Mouse (Mus musculus) CH12.LX (cell line): ENCODE results near the gene Astl. TPM values are rescaled to one million over a fixed set of nuclear protein-coding genes. Genes with fewer than 3 reads are reported as not detected.

ENCODE experiments used
- DNase-seq: peaks from one replicate; pipeline ENCODE4 v3.0.0-alpha.2; 2013; ENCODE audit errors: extremely low read depth
- H3K27ac ChIP-seq: 2 replicates; pipeline ENCODE4 v1.5.1; 2012; ENCODE audit warnings: low read depth, mild to moderate bottlenecking, control low read depth, moderate library complexity; ENCODE audit not compliant: insufficient read depth
- H3K27me3 ChIP-seq: replicated peaks from 2 replicates; pipeline ENCODE3; 2012; ENCODE audit warnings: inconsistent platforms
- H3K36me3 ChIP-seq, 2 experiments: replicated peaks in 1 of 2; 2 replicates each; pipeline versions ENCODE3 to v1.6.1; 2012; ENCODE audit warnings: inconsistent platforms in 1 of 2, low read length in 1 of 2, mild to moderate bottlenecking in 1 of 2, mixed read lengths in 1 of 2, moderate library complexity in 1 of 2; ENCODE audit not compliant: control insufficient read depth in 1 of 2, insufficient read depth in 1 of 2
- H3K4me1 ChIP-seq, 2 experiments: 2 replicates each; pipeline ENCODE4 v1.6.1; 2012; ENCODE audit warnings: inconsistent platforms in 1 of 2, moderate library complexity in 1 of 2; ENCODE audit not compliant: insufficient read depth in 2 of 2, control insufficient read depth in 1 of 2
- H3K4me2 ChIP-seq: 2 replicates; pipeline ENCODE4 v1.6.1; 2012; ENCODE audit warnings: low read depth, mild to moderate bottlenecking, control low read depth; ENCODE audit not compliant: poor library complexity, insufficient read depth, severe bottlenecking
- H3K4me3 ChIP-seq, 3 experiments: fragments of 150-350 bp in 1 of 3; sonication (generic) in 1 of 3; replicated peaks in 1 of 3; 2 replicates each; pipeline versions ENCODE3 to v1.5.1; 2011 to 2012; ENCODE audit warnings: low read depth in 2 of 3, low read length in 2 of 3, mild to moderate bottlenecking in 2 of 3, moderate library complexity in 2 of 3, control low read depth in 1 of 3, improper control_type of control experiment in 1 of 3, inconsistent platforms in 1 of 3, mixed read lengths in 1 of 3; ENCODE audit not compliant: poor library complexity in 1 of 3
- H3K79me2 ChIP-seq: replicated peaks from 2 replicates; pipeline ENCODE4 v1.6.1; 2012; ENCODE audit warnings: mild to moderate bottlenecking, moderate library complexity; ENCODE audit not compliant: control insufficient read depth, poor library complexity, insufficient read depth, severe bottlenecking; ENCODE audit errors: extremely low read depth
- H3K9ac ChIP-seq: 2 replicates; pipeline ENCODE4 v1.6.1; 2012; ENCODE audit warnings: low read depth, mild to moderate bottlenecking, control low read depth, moderate library complexity; ENCODE audit not compliant: insufficient read depth
- H3K9me3 ChIP-seq: replicated peaks from 2 replicates; pipeline ENCODE3; 2012; ENCODE audit warnings: low read length, inconsistent platforms, mixed read lengths
- CHD1 ChIP-seq: IDR thresholded peaks from 2 replicates; pipeline ENCODE4 v1.6.1; 2012; ENCODE audit warnings: low read depth, low read length, improper control_type of control experiment, inconsistent platforms
- CHD2 ChIP-seq: IDR thresholded peaks from 2 replicates; pipeline ENCODE4 v1.6.1; 2011; ENCODE audit warnings: low read length, improper control_type of control experiment
- CTCF ChIP-seq, 2 experiments: IDR thresholded peaks in 1 of 2; conservative IDR thresholded peaks in 1 of 2; 2 replicates each; pipeline ENCODE4 v1.5.1; 2011 to 2012; ENCODE audit warnings: low read depth in 2 of 2, low read length in 2 of 2, improper control_type of control experiment in 1 of 2, inconsistent platforms in 1 of 2, mild to moderate bottlenecking in 1 of 2, moderate library complexity in 1 of 2
- E2F4 ChIP-seq: IDR thresholded peaks from 2 replicates; pipeline ENCODE4 v1.6.1; 2011; ENCODE audit warnings: low read depth, low read length, improper control_type of control experiment; ENCODE audit not compliant: insufficient replicate concordance
- ELF1 ChIP-seq: IDR thresholded peaks from 2 replicates; pipeline ENCODE4 v1.6.1; 2014; ENCODE audit warnings: low read depth, mild to moderate bottlenecking, inconsistent platforms, low read length, improper control_type of control experiment
- ETS1 ChIP-seq: conservative IDR thresholded peaks from 2 replicates; pipeline ENCODE4 v1.6.1; 2012; ENCODE audit warnings: low read depth, mild to moderate bottlenecking, inconsistent platforms, low read length, improper control_type of control experiment, moderate library complexity
- GABPA ChIP-seq: IDR thresholded peaks from 2 replicates; pipeline ENCODE4 v1.6.1; 2012; ENCODE audit warnings: low read depth, low read length, improper control_type of control experiment, inconsistent platforms; ENCODE audit not compliant: insufficient replicate concordance
- HCFC1 ChIP-seq: IDR thresholded peaks from 2 replicates; pipeline ENCODE4 v1.6.1; 2012; ENCODE audit warnings: low read depth, mild to moderate bottlenecking, inconsistent platforms, low read length, improper control_type of control experiment
- IRF4 ChIP-seq: IDR thresholded peaks from 2 replicates; pipeline ENCODE4 v1.6.1; 2014; ENCODE audit warnings: low read depth, mild to moderate bottlenecking, inconsistent platforms, low read length, improper control_type of control experiment
- KAT2A ChIP-seq: IDR thresholded peaks from 2 replicates; pipeline ENCODE4 v1.6.1; 2012; ENCODE audit warnings: low read length, improper control_type of control experiment, inconsistent platforms; ENCODE audit not compliant: insufficient replicate concordance
- MAFK ChIP-seq: IDR thresholded peaks from 2 replicates; pipeline ENCODE4 v1.6.1; 2011; ENCODE audit warnings: low read length, improper control_type of control experiment; ENCODE audit not compliant: insufficient replicate concordance
- MXI1 ChIP-seq: IDR thresholded peaks from 2 replicates; pipeline ENCODE4 v1.6.1; 2011; ENCODE audit warnings: mild to moderate bottlenecking, low read depth, low read length, improper control_type of control experiment
- MYC ChIP-seq: IDR thresholded peaks from 2 replicates; pipeline ENCODE4 v1.6.1; 2011; ENCODE audit warnings: low read depth, mild to moderate bottlenecking, improper control_type of control experiment, low read length
- NRF1 ChIP-seq: IDR thresholded peaks from 2 replicates; pipeline ENCODE4 v1.6.1; 2014; ENCODE audit warnings: low read depth, mild to moderate bottlenecking, inconsistent platforms, low read length, improper control_type of control experiment, moderate library complexity
- PAX5 ChIP-seq: IDR thresholded peaks from 2 replicates; pipeline ENCODE4 v1.6.1; 2012; ENCODE audit warnings: low read length, inconsistent platforms, mixed read lengths
- POLR2A ChIP-seq: IDR thresholded peaks from 2 replicates; pipeline ENCODE4 v1.6.1; 2011; ENCODE audit warnings: low read depth, mild to moderate bottlenecking, improper control_type of control experiment, low read length
- POLR2AphosphoS2 ChIP-seq: IDR thresholded peaks from 2 replicates; pipeline ENCODE4 v1.6.1; 2011; ENCODE audit warnings: low read depth, low read length, improper control_type of control experiment
- RAD21 ChIP-seq: IDR thresholded peaks from 2 replicates; pipeline ENCODE4 v1.6.1; 2011; ENCODE audit warnings: low read depth, mild to moderate bottlenecking, low read length, improper control_type of control experiment, moderate library complexity
- SIN3A ChIP-seq: IDR thresholded peaks from 2 replicates; pipeline ENCODE4 v1.6.1; 2012; ENCODE audit warnings: low read length, improper control_type of control experiment, inconsistent platforms
- SMC3 ChIP-seq: IDR thresholded peaks from 2 replicates; pipeline ENCODE4 v1.6.1; 2011; ENCODE audit warnings: low read depth, low read length, improper control_type of control experiment
- TBP ChIP-seq: conservative IDR thresholded peaks from 2 replicates; pipeline ENCODE4 v1.6.1; 2011; ENCODE audit warnings: low read depth, low read length, improper control_type of control experiment
- ZKSCAN1 ChIP-seq: IDR thresholded peaks from 2 replicates; pipeline ENCODE4 v1.6.1; 2012; ENCODE audit warnings: low read depth, inconsistent platforms, low read length, improper control_type of control experiment, borderline replicate concordance
- ZMIZ1 ChIP-seq: IDR thresholded peaks from 2 replicates; pipeline ENCODE4 v1.6.1; 2012; ENCODE audit warnings: low read depth, mild to moderate bottlenecking, inconsistent platforms, low read length, improper control_type of control experiment
- dilution Hi-C: fragments of 300-500 bp; cut with MboI; formaldehyde crosslinking; loops from 2 replicates; pipeline ENCODE4 v1.14.3; 2020; ENCODE audit warnings: low sequenced_read_pairs; ENCODE audit not compliant: extremely low pct_unique_long_range_greater_than_20kb, extremely low pct_ligation_motif_present
- in situ Hi-C: fragments of 300-500 bp; cut with MboI; formaldehyde crosslinking; loops from 3 replicates; pipeline ENCODE4 v1.14.3; 2019; ENCODE audit warnings: low sequenced_read_pairs, low pct_ligation_motif_present, low pct_unique_long_range_greater_than_20kb, mixed read lengths
- polyA plus RNA-seq: library from polyadenylated mRNA; unstranded; fragments of >175 nt; gene quantifications from 2 replicates; pipeline ENCODE4 v1.2.1, GENCODE M21; 2012; ENCODE audit warnings: low read depth; ENCODE audit not compliant: insufficient read length
- total RNA-seq, 2 experiments: library from RNA; depleted of rRNA; stranded (reverse); fragments of 300-350 nt in 1 of 2; fragments of >200 nt in 1 of 2; gene quantifications; 2 replicates each; pipeline ENCODE4 v1.2.3; 2012 to 2014

Astl gene
- total and polyA plus RNA-seq, 3 experiments = 0.08 TPM; not detected in 2

- in situ Hi-C loops = no loop called here
- Histone ChIP-seq H3K27ac (peak overlapping the region; percentile 18; the same call in 1 of the 2 replicates), H3K79me2 (no peaks in the 10 kb centered on the region)
These were observed 23.3 kb upstream of the Astl start for GRCm38 (mm10) chr2:127315155-127315470.

GRCm38 (mm10) chr2:127316431-127316830, 22.0 kb upstream of the Astl start:
- dilution Hi-C loops = no loop called here
- H3K79me2 ChIP-seq = no peaks in the 10 kb centered on the region
- no peaks in the 10 kb centered on the region for H3K36me3 ChIP-seq
- in situ Hi-C loops = no loop called here
- no peak overlapping the region for H3K4me2 ChIP-seq
- H3K27ac ChIP-seq = no peak overlapping the region
- H3K4me1 ChIP-seq = peaks cover 19 to 65% of the 10 kb centered on the region in 2 experiments
- no peak overlapping the region for H3K4me3 ChIP-seq
- H3K9me3 ChIP-seq = peaks cover 6% of the 10 kb centered on the region
- TF ChIP-seq GABPA (no peak), ZKSCAN1 (no peak), POLR2A (no peak), E2F4 (no peak), CHD2 (no peak), HCFC1 (no peak), MAFK (no peak), POLR2AphosphoS2 (no peak), MXI1 (no peak), ZMIZ1 (no peak), NRF1 (no peak), MYC (no peak), CHD1 (no peak), CTCF (conservative IDR thresholded peaks at IDR 0.05 in 1 of 2, IDR thresholded peaks at IDR 0.05 in 1 of 2; ENCODE audit: low read depth in 2 of 2, low read length in 2 of 2) (no peak), PAX5 (no peak), SMC3 (no peak), TBP (no peak), ETS1 (no peak), IRF4 (no peak)
- no peak overlapping the region for H3K9ac ChIP-seq
- no peak for DNase-seq
- no peaks in the 10 kb centered on the region for H3K27me3 ChIP-seq

More at GRCm38 (mm10) chr2:127315155-127315470, 23.3 kb upstream of the Astl start:
- no peak overlapping the region for H3K4me2 ChIP-seq
- no peak overlapping the region for H3K9ac ChIP-seq
- dilution Hi-C loops = no loop called here
- peaks cover 6% of the 10 kb centered on the region for H3K9me3 ChIP-seq
- no peak overlapping the region for H3K4me3 ChIP-seq
- TF ChIP-seq CHD1 (no peak), SIN3A (no peak), IRF4 (no peak), RAD21 (no peak), ELF1 (no peak), KAT2A (no peak), HCFC1 (no peak)
- H3K4me1 ChIP-seq = peaks cover 23 to 65% of the 10 kb centered on the region in 2 experiments
- no peaks in the 10 kb centered on the region for H3K36me3 ChIP-seq
- H3K27me3 ChIP-seq = no peaks in the 10 kb centered on the region
- no peak for DNase-seq
